Mouse (Mus musculus) stomach, embryonic 14.5 days (tissue): ENCODE measurements at regions not wholly inside any gene's neighbourhood (a gene's known extent, or its start where the extent isn't known, plus 50 kb on each side); places are given as distances from the start of the nearest gene placed in this dataset.
"Not testable (repeated sequence)": the region's sequence is repeated elsewhere in the genome, so short reads cannot be mapped to it uniquely, and the experiment has no call there.

Experiments
- ATAC-seq: fragments of 200-750 bp; cut with Nextera tagmentation; 2 replicates; pipeline ENCODE4 v1.8.0; 2017; ENCODE audit warnings: low read depth, moderate TSS enrichment; ENCODE audit not compliant: insufficient number of reproducible peaks, insufficient read depth, low FRiP score
- H3K27ac ChIP-seq: fragments of 300-500 bp; sonication (generic); 2 replicates; pipeline ENCODE4 v1.5.1; 2014; ENCODE audit warnings: mild to moderate bottlenecking, low read length, moderate library complexity, mixed read lengths
- H3K27me3 ChIP-seq: fragments of 300-500 bp; sonication (generic); 2 replicates; pipeline ENCODE4 v1.6.1; 2014; ENCODE audit warnings: low read length, control low read depth, mixed read lengths; ENCODE audit not compliant: control insufficient read depth, insufficient read depth
- H3K36me3 ChIP-seq: fragments of 300-500 bp; sonication (generic); 2 replicates; pipeline ENCODE4 v1.6.1; 2014; ENCODE audit warnings: mild to moderate bottlenecking, control low read depth, low read length, moderate library complexity, mixed read lengths; ENCODE audit not compliant: control insufficient read depth, insufficient read depth
- H3K4me1 ChIP-seq: fragments of 300-500 bp; sonication (generic); 2 replicates; pipeline ENCODE4 v1.6.1; 2014; ENCODE audit warnings: low read length, control low read depth, mixed read lengths; ENCODE audit not compliant: control insufficient read depth, insufficient read depth
- H3K4me2 ChIP-seq: fragments of 300-500 bp; sonication (generic); replicated peaks from 2 replicates; pipeline ENCODE4 v1.6.1; 2014; ENCODE audit warnings: low read depth, low read length, control low read depth
- H3K4me3 ChIP-seq: fragments of 300-500 bp; sonication (generic); 2 replicates; pipeline ENCODE4 v1.5.1; 2014; ENCODE audit warnings: low read depth, low read length, control low read depth
- H3K9ac ChIP-seq: fragments of 300-500 bp; sonication (generic); replicated peaks from 2 replicates; pipeline ENCODE4 v1.6.1; 2014; ENCODE audit warnings: low read depth, mild to moderate bottlenecking, control low read depth, low read length, moderate library complexity, mixed read lengths
- H3K9me3 ChIP-seq: fragments of 300-500 bp; sonication (generic); 2 replicates; pipeline ENCODE4 v1.6.1; 2016; ENCODE audit warnings: low read depth, low read length, control low read depth; ENCODE audit not compliant: control insufficient read depth
- WGBS: fragments of 180-500 bp; shearing (Covaris S2); extraction: QIAGEN DNeasy Blood & Tissue Kit; methylation state at CpG from one replicate; pipeline ENCODE4 v1.1.7; 2014; 5-methylcytosine and 5-hydroxymethylcytosine counted together

DNA sequence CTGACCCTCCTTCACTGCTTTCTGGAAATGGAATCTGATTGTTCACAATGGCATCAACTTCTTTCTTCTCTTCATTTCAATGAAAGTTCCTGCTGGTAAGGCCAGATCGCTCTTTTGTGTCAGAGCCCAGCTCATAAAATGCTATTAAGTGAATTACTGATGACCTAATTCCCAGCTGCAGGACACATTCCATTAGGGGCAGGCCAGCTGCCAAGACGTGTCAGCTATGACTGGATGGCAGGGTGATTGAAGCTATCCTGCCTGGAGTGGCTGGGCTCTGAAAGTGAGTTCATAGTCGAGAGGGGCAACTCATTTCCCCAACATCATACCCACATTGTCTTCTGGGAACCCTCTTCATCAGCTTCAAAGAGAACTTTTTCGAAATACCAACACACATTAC, 100.4 kb upstream of the Gap43 start:
- ATAC-seq: no peak
- Histone ChIP-seq H3K9ac (no peak overlapping the region), H3K27ac (no peak overlapping the region), H3K36me3 (no peaks in the 10 kb centered on the region), H3K4me3 (no peak overlapping the region), H3K4me1 (no peaks in the 10 kb centered on the region; the same call in 1 of the 2 replicates), H3K27me3 (no peaks in the 10 kb centered on the region), H3K4me2 (no peak overlapping the region), H3K9me3 (no peaks in the 10 kb centered on the region)
- 35% methylated on average over 4 of the region's 4 CpGs for WGBS

DNA sequence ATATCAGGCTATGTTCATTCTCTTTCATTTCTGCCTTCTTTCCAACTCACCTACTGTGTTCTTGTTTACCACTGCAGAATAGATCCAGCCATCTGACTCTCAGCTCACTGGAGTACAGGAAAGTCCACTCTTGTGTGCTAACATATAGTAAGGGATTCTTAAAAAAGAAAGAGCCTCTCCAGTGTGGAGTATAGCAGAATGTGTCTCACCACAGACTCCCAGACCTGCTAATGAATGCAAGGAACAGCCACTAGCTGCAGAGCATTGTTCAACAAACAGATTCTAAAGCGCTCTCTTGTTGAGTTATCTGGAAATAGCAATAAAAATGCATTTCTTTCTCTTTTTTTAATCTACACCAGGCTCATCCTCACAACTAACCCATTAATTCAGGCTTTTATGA, 91.1 kb upstream of the Gap43 start:
- no peak for ATAC-seq

GRCm38 (mm10) chr16:42416673-42417072, 76.2 kb upstream of the Gap43 start:
- H3K27me3 ChIP-seq: no peaks in the 10 kb centered on the region
- H3K4me1 ChIP-seq: no peaks in the 10 kb centered on the region
- no peak for ATAC-seq
- H3K36me3 ChIP-seq: no peaks in the 10 kb centered on the region
- H3K4me3 ChIP-seq: no peak overlapping the region
- no peaks in the 10 kb centered on the region for H3K9me3 ChIP-seq
- no peak overlapping the region for H3K9ac ChIP-seq
- WGBS: 60% methylated on average over 4 of the region's 4 CpGs
- no peak overlapping the region for H3K27ac ChIP-seq
- H3K4me2 ChIP-seq: no peak overlapping the region

More for the DNA sequence above, 91.1 kb upstream of the Gap43 start:
- no peak overlapping the region for H3K27ac ChIP-seq
- no peak overlapping the region for H3K4me3 ChIP-seq
- H3K9me3 ChIP-seq: no peaks in the 10 kb centered on the region
- H3K9ac ChIP-seq: no peak overlapping the region
- H3K27me3 ChIP-seq: no peaks in the 10 kb centered on the region
- no peak overlapping the region for H3K4me2 ChIP-seq
- H3K4me1 ChIP-seq: no peaks in the 10 kb centered on the region
- WGBS: 100% methylated on average over 1 of the region's 1 CpGs
- no peaks in the 10 kb centered on the region for H3K36me3 ChIP-seq

DNA sequence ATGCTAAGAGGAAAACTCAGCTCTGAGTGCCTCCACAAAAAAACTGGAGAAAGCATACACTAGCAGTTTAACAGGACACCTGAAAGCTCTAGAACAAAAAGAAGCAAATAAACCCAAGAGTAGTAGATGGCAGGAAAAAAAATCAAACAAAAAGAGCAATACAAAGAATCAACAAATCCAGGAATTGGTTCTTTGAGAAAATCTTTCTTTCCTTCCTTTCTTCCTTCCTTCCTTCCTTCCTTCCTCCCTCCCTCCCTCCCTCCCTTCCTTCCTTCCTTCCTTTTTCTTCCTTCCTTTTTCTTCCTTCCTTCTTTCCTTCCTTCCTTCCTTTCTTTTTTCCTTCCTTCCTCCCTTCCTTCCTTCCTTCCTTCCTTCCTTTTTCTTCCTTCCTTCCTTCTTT, 71.6 kb upstream of the Gap43 start:
- not testable (repeated sequence) for H3K27me3 ChIP-seq, H3K4me3 ChIP-seq, H3K9ac ChIP-seq, H3K27ac ChIP-seq, H3K36me3 ChIP-seq, H3K9me3 ChIP-seq, H3K4me1 ChIP-seq, ATAC-seq, H3K4me2 ChIP-seq

GRCm38 (mm10) chr16:42396596-42396995, 56.1 kb upstream of the Gap43 start:
- H3K27me3 ChIP-seq: no peaks in the 10 kb centered on the region
- H3K27ac ChIP-seq: no peak overlapping the region
- no peak overlapping the region for H3K4me3 ChIP-seq
- H3K4me2 ChIP-seq: no peak overlapping the region
- no peak overlapping the region for H3K9ac ChIP-seq
- H3K9me3 ChIP-seq: no peaks in the 10 kb centered on the region
- no peaks in the 10 kb centered on the region for H3K4me1 ChIP-seq
- no peaks in the 10 kb centered on the region for H3K36me3 ChIP-seq
- ATAC-seq: no peak
- 100% methylated on average over 1 of the region's 1 CpGs for WGBS
